Mouse (Mus musculus): ENCODE measurements around the gene Trnp1.

- TF ChIP-seq GATA1 (IDR thresholded peaks at IDR 0.05; ENCODE audit: low read length) (no peak), TAL1 (IDR thresholded peaks at IDR 0.05; ENCODE audit: low read length) (no peak)
Observed at GRCm38 (mm10) chr4:133495711-133496110, 2.6 kb downstream of the Trnp1 start.
